In the genomic region with DNA sequence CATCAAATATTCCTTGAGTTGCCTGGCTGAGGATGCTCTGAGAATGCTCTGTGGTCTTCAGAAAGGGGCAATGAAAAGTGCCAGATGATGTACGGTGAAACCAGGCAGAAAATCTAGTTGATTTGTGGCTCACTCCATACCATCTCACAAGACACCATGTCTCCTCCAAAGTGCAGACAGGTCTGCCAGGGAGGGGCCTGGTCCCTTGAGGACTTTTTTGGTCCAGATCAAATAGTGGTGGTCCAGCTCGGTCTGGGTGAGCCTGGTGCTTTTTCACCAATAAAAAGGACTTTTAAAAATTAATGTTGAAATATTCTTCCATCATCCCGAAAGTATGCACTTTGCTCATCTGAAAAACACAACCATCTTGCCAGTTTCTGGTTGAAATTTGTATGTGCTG, we compare ENCODE assay signal across 19 mouse cellular contexts.
A peak's percentile ranks its signal among the peaks of the same experiment; 100 is the strongest.
DNase-seq lines count a peak whose midpoint lies in the region; ATAC-seq lines count a peak whose summit lies in the region.
"Had no signal": no experiment of that assay in that cellular context is flagged by ENCODE, and none has a peak within 500 bp of the region (broad histone marks: within the 10 kb centered on the region; RNA-seq: fewer than 3 reads in every experiment).

No protein-coding gene starts in this region.

- peak; percentile 95 for DNase-seq in heart, adult 11 months
- peak; percentile 66 for DNase-seq in fibroblast of lung, adult 2 months (ENCODE audit: low read depth)
- peak; percentile 22 for DNase-seq in heart, embryonic 10.5 days (ENCODE audit: low spot score)
- DNase-seq in heart, postnatal 36 days: peak; percentile 30 to 42
- no peak for DNase-seq in kidney, adult 8-10 months
- no peak for DNase-seq in cerebellum, adult 18-20 months
- DNase-seq: adrenal gland, adult 2 months; adrenal gland, postnatal 25 days; cerebellum, adult 8-10 months; embryo, embryonic 11 days; kidney, adult 18-20 months had no signal

- H3K9me3 ChIP-seq in heart, embryonic 12.5 days (replicated peaks): no peaks in the 10 kb centered on the region
- no peaks in the 10 kb centered on the region for H3K9me3 ChIP-seq in heart, embryonic 10.5 days
- H3K9me3 ChIP-seq: embryonic facial prominence, embryonic 15.5 days; forebrain, embryonic 12.5 days; heart, embryonic 15.5 days; hindbrain, embryonic 13.5 days; kidney, embryonic 15.5 days had no signal

- WGBS in heart, embryonic 12.5 days: 83% methylated on average over 3 of the region's 3 CpGs
- 77% methylated on average over 3 of the region's 3 CpGs for WGBS in heart, embryonic 10.5 days

- no peak overlapping the region for H3K4me3 ChIP-seq in heart, embryonic 12.5 days
- H3K4me3 ChIP-seq in heart, embryonic 10.5 days: no peak overlapping the region
- H3K4me3 ChIP-seq: embryonic facial prominence, embryonic 15.5 days; forebrain, embryonic 12.5 days; heart, embryonic 15.5 days; hindbrain, embryonic 13.5 days; kidney, embryonic 15.5 days had no signal

- no peak overlapping the region for H3K4me2 ChIP-seq in heart, embryonic 12.5 days
- H3K4me2 ChIP-seq: embryonic facial prominence, embryonic 15.5 days; forebrain, embryonic 12.5 days; heart, embryonic 15.5 days; hindbrain, embryonic 13.5 days; kidney, embryonic 15.5 days had no signal

- intact Hi-C loops in heart, postnatal 36 days (cut with DNase I): no loop called here

- peaks cover 4% of the 10 kb centered on the region for H3K4me1 ChIP-seq in heart, embryonic 12.5 days (replicated peaks)
- no peaks in the 10 kb centered on the region for H3K4me1 ChIP-seq in heart, embryonic 10.5 days
- H3K4me1 ChIP-seq: embryonic facial prominence, embryonic 15.5 days; forebrain, embryonic 12.5 days; hindbrain, embryonic 13.5 days; kidney, embryonic 15.5 days had no signal

- no peak overlapping the region for H3K9ac ChIP-seq in heart, embryonic 12.5 days
- H3K9ac ChIP-seq: embryonic facial prominence, embryonic 15.5 days; forebrain, embryonic 12.5 days; heart, embryonic 15.5 days; hindbrain, embryonic 13.5 days; kidney, embryonic 15.5 days had no signal

- no peak overlapping the region for H3K27ac ChIP-seq in heart, embryonic 12.5 days (ENCODE audit: poor library complexity, severe bottlenecking)
- H3K27ac ChIP-seq in heart, embryonic 10.5 days: no peak overlapping the region
- H3K27ac ChIP-seq: embryonic facial prominence, embryonic 15.5 days; forebrain, embryonic 12.5 days; heart, embryonic 15.5 days; hindbrain, embryonic 13.5 days; hindbrain, postnatal 0 days; kidney, embryonic 15.5 days had no signal

- no peak for ATAC-seq in heart, embryonic 12.5 days (ENCODE audit: insufficient number of reproducible peaks, low FRiP score)
- ATAC-seq: forebrain, embryonic 16.5 days; hindbrain, postnatal 0 days had no signal

- H3K36me3 ChIP-seq in heart, embryonic 12.5 days: no peaks in the 10 kb centered on the region
- no peaks in the 10 kb centered on the region for H3K36me3 ChIP-seq in heart, embryonic 10.5 days
- H3K36me3 ChIP-seq: embryonic facial prominence, embryonic 15.5 days; forebrain, embryonic 12.5 days; heart, embryonic 15.5 days; hindbrain, embryonic 13.5 days; kidney, embryonic 15.5 days had no signal

- no peaks in the 10 kb centered on the region for H3K27me3 ChIP-seq in heart, embryonic 12.5 days (replicated peaks)
- H3K27me3 ChIP-seq in heart, embryonic 10.5 days (ENCODE audit: insufficient read depth, poor library complexity, severe bottlenecking): no peaks in the 10 kb centered on the region
- H3K27me3 ChIP-seq: embryonic facial prominence, embryonic 15.5 days; forebrain, embryonic 12.5 days; heart, embryonic 15.5 days; kidney, embryonic 15.5 days had no signal

Comparison
In these comparisons a context has a peak if more than half of its experiments do, and no peak if none do; other contexts are left out.
1. DNase-seq: peak in heart, adult 11 months (single experiment), fibroblast of lung, adult 2 months (single experiment), heart, embryonic 10.5 days (single experiment) and heart, postnatal 36 days (2 of 2); none in kidney, adult 8-10 months (0 of 2) and cerebellum, adult 18-20 months (0 of 2).